Mouse (Mus musculus) WW6 (cell line): ENCODE data around the gene Dscaml1.

Source experiments
- DNase-seq: peaks from one replicate; pipeline ENCODE4 v3.0.0-alpha.2; 2013; ENCODE audit warnings: low read depth, low spot score

The Dscaml1 gene

GRCm38 (mm10) chr9:45411803-45412202, 14.6 kb upstream of the Dscaml1 start:
- no peak for DNase-seq

GRCm38 (mm10) chr9:45412287-45412686, 14.1 kb upstream of the Dscaml1 start:
- DNase-seq, result peak; percentile 80

GRCm38 (mm10) chr9:45412700-45413477, 13.5 kb upstream of the Dscaml1 start:
- DNase-seq, result no peak

- DNase-seq, result no peak
Measured at GRCm38 (mm10) chr9:45413478-45414140, 12.8 kb upstream of the Dscaml1 start.

GRCm38 (mm10) chr9:45415912-45416311, 10.5 kb upstream of the Dscaml1 start:
- no peak for DNase-seq

GRCm38 (mm10) chr9:45417245-45417644, 9.2 kb upstream of the Dscaml1 start:
- no peak for DNase-seq

GRCm38 (mm10) chr9:45418252-45418651, 8.2 kb upstream of the Dscaml1 start:
- no peak for DNase-seq

- DNase-seq, result no peak
Measured at GRCm38 (mm10) chr9:45421209-45421608, 5.2 kb upstream of the Dscaml1 start.

- DNase-seq, result no peak
Measured at GRCm38 (mm10) chr9:45422761-45423298, 3.6 kb upstream of the Dscaml1 start.

GRCm38 (mm10) chr9:45429392-45429791, 3.0 kb downstream of the Dscaml1 start:
- no peak for DNase-seq

GRCm38 (mm10) chr9:45429951-45430697, 3.7 kb downstream of the Dscaml1 start:
- DNase-seq, result no peak

- DNase-seq, result no peak
Measured at GRCm38 (mm10) chr9:45430698-45430959, 4.2 kb downstream of the Dscaml1 start.

- no peak for DNase-seq
Measured at GRCm38 (mm10) chr9:45431150-45431549, 4.7 kb downstream of the Dscaml1 start.

- DNase-seq, result no peak
Measured at GRCm38 (mm10) chr9:45432639-45433038, 6.2 kb downstream of the Dscaml1 start.

- no peak for DNase-seq
Measured at GRCm38 (mm10) chr9:45433119-45433518, 6.7 kb downstream of the Dscaml1 start.

- DNase-seq, result no peak
Measured at GRCm38 (mm10) chr9:45434171-45434570, 7.7 kb downstream of the Dscaml1 start.

GRCm38 (mm10) chr9:45439025-45439424, 12.6 kb downstream of the Dscaml1 start:
- no peak for DNase-seq

- DNase-seq, result no peak
Measured at GRCm38 (mm10) chr9:45440083-45440784, 13.8 kb downstream of the Dscaml1 start.

- DNase-seq, result no peak
Measured at GRCm38 (mm10) chr9:45444251-45444798, 17.9 kb downstream of the Dscaml1 start.

- DNase-seq, result no peak
Measured at GRCm38 (mm10) chr9:45449658-45450057, 23.2 kb downstream of the Dscaml1 start.

GRCm38 (mm10) chr9:45451346-45451745, 24.9 kb downstream of the Dscaml1 start:
- DNase-seq, result no peak
